Mouse (Mus musculus) adrenal gland, adult (tissue): ENCODE measurements around the gene Zscan5b.
A peak's percentile ranks its signal among the peaks of the same experiment; 100 is the strongest.
"Not testable (repeated sequence)": the region's sequence is repeated elsewhere in the genome, so short reads cannot be mapped to it uniquely, and the experiment has no call there.

Source experiments
- DNase-seq, 2 experiments: peaks; one replicate each; pipeline ENCODE4 v3.0.0; 2022 to 2023; ENCODE audit warnings: low spot score in 1 of 2; ENCODE audit not compliant: inconsistent age in 2 of 2

Gene Zscan5b

GRCm38 (mm10) chr7:6240841-6241425, 18.9 kb downstream of the Zscan5b start:
- peak; percentile 25 to 67 for DNase-seq

- no peak for DNase-seq
These were observed 22.5 kb downstream of the Zscan5b start for GRCm38 (mm10) chr7:6244361-6245292.

GRCm38 (mm10) chr7:6252410-6252809, 30.3 kb downstream of the Zscan5b start, which contains the start of gene Epp13:
Epp13 (plus strand) TSS chr7:6252710.
- no peak for DNase-seq

GRCm38 (mm10) chr7:6254451-6254850, 32.4 kb downstream of the Zscan5b start:
- DNase-seq, result no peak

GRCm38 (mm10) chr7:6257386-6257785, 35.3 kb downstream of the Zscan5b start:
- no peak for DNase-seq

GRCm38 (mm10) chr7:6258232-6259220, 36.4 kb downstream of the Zscan5b start:
- no peak for DNase-seq

GRCm38 (mm10) chr7:6260004-6260403, 37.9 kb downstream of the Zscan5b start:
- not testable (repeated sequence) for DNase-seq

- no peak for DNase-seq
These were observed 40.0 kb downstream of the Zscan5b start for GRCm38 (mm10) chr7:6262120-6262519.

GRCm38 (mm10) chr7:6262984-6263383, 40.9 kb downstream of the Zscan5b start:
- no peak for DNase-seq

- DNase-seq, result peak; percentile 17 to 61
These were observed 43.6 kb downstream of the Zscan5b start for GRCm38 (mm10) chr7:6265695-6266094.

GRCm38 (mm10) chr7:6277906-6278305, 55.8 kb downstream of the Zscan5b start:
- DNase-seq, result no peak

GRCm38 (mm10) chr7:6282749-6283148, 60.7 kb downstream of the Zscan5b start:
- peak; percentile 65 to 91 for DNase-seq

GRCm38 (mm10) chr7:6283451-6284075, 61.5 kb downstream of the Zscan5b start:
- peak; percentile 81 to 95 for DNase-seq

GRCm38 (mm10) chr7:6284442-6285012, 62.4 kb downstream of the Zscan5b start:
- peak; percentile 13 to 38 for DNase-seq

GRCm38 (mm10) chr7:6285366-6285765, 63.3 kb downstream of the Zscan5b start:
- no peak for DNase-seq

- peak; percentile 99 for DNase-seq
These were observed 64.0 kb downstream of the Zscan5b start, which contains the start of gene Zfp667 for GRCm38 (mm10) chr7:6285842-6286705. Zfp667 (plus strand) TSS chr7:6286579.

GRCm38 (mm10) chr7:6286921-6287531, 64.9 kb downstream of the Zscan5b start:
- peak; percentile 37 to 65 for DNase-seq
